ENCODE assay signal across 25 mouse cellular contexts in genomic region chr11:43712178-43712577, GRCm38 (mm10). TPM values are rescaled to one million over a fixed set of nuclear protein-coding genes. Genes with fewer than 3 reads are reported as not detected.
DNase-seq lines count a peak whose midpoint lies in the region; ATAC-seq lines count a peak whose summit lies in the region.
"Had no signal": no experiment of that assay in that cellular context is flagged by ENCODE, and none has a peak within 500 bp of the region (broad histone marks: within the 10 kb centered on the region; RNA-seq: fewer than 3 reads in every experiment).

No protein-coding gene starts in this region.

- no peak overlapping the region for H3K4me2 ChIP-seq in intestine, embryonic 14.5 days (ENCODE audit: low read length)
- no peak overlapping the region for H3K4me2 ChIP-seq in intestine, embryonic 15.5 days (replicated peaks)
- H3K4me2 ChIP-seq: heart, embryonic 13.5 days; limb, embryonic 12.5 days; liver, embryonic 11.5 days; midbrain, embryonic 15.5 days; neural tube, embryonic 12.5 days had no signal

- H3K27me3 ChIP-seq in intestine, embryonic 14.5 days (replicated peaks; ENCODE audit: control insufficient read depth, insufficient read depth, low read length): no peaks in the 10 kb centered on the region
- no peaks in the 10 kb centered on the region for H3K27me3 ChIP-seq in intestine, embryonic 15.5 days (replicated peaks)
- H3K27me3 ChIP-seq: CH12.LX; heart, embryonic 13.5 days; limb, embryonic 12.5 days; midbrain, embryonic 15.5 days; neural tube, embryonic 12.5 days had no signal

- H3K4me3 ChIP-seq in intestine, embryonic 14.5 days (ENCODE audit: low read depth, low read length): no peak overlapping the region
- no peak overlapping the region for H3K4me3 ChIP-seq in intestine, embryonic 15.5 days (replicated peaks)
- H3K4me3 ChIP-seq: gastrocnemius, adult 2 months; heart, embryonic 13.5 days; limb, embryonic 12.5 days; midbrain, embryonic 15.5 days; neural tube, embryonic 12.5 days had no signal

- no peak overlapping the region for H3K9ac ChIP-seq in intestine, embryonic 14.5 days (ENCODE audit: low read length)
- no peak overlapping the region for H3K9ac ChIP-seq in intestine, embryonic 15.5 days
- H3K9ac ChIP-seq: heart, embryonic 13.5 days; limb, embryonic 12.5 days; liver, postnatal 0 days; midbrain, embryonic 15.5 days; neural tube, embryonic 12.5 days had no signal

- no peak overlapping the region for H3K27ac ChIP-seq in intestine, embryonic 14.5 days (ENCODE audit: low read depth)
- H3K27ac ChIP-seq in intestine, embryonic 15.5 days: no peak overlapping the region
- H3K27ac ChIP-seq: gastrocnemius, adult 2 months; heart, embryonic 13.5 days; limb, embryonic 12.5 days; macrophage; midbrain, embryonic 15.5 days; neural tube, embryonic 12.5 days had no signal

- H3K9me3 ChIP-seq in intestine, embryonic 14.5 days (ENCODE audit: control insufficient read depth, low read length): no peaks in the 10 kb centered on the region
- no peaks in the 10 kb centered on the region for H3K9me3 ChIP-seq in intestine, embryonic 15.5 days
- H3K9me3 ChIP-seq: G1E; heart, embryonic 13.5 days; limb, embryonic 12.5 days; midbrain, embryonic 15.5 days; neural tube, embryonic 12.5 days had no signal

- WGBS in intestine, embryonic 14.5 days: 93% methylated on average over 4 of the region's 4 CpGs
- 90% methylated on average over 4 of the region's 4 CpGs for WGBS in intestine, embryonic 15.5 days

- H3K36me3 ChIP-seq in intestine, embryonic 14.5 days (ENCODE audit: control insufficient read depth, insufficient read depth, low read length): peaks cover 27% of the 10 kb centered on the region
- peaks cover 2% of the 10 kb centered on the region; the same call in 1 of the 2 replicates for H3K36me3 ChIP-seq in intestine, embryonic 15.5 days
- H3K36me3 ChIP-seq: midbrain, embryonic 15.5 days had no signal

- ATAC-seq in intestine, embryonic 14.5 days (replicated peaks; ENCODE audit: low FRiP score, low TSS enrichment, low read depth): no peak
- no peak for ATAC-seq in intestine, embryonic 15.5 days
- ATAC-seq: liver, postnatal 0 days; lung, postnatal 0 days; midbrain, embryonic 15.5 days had no signal

- no peaks in the 10 kb centered on the region for H3K4me1 ChIP-seq in intestine, embryonic 14.5 days (replicated peaks; ENCODE audit: control insufficient read depth, insufficient read depth, low read length)
- no peaks in the 10 kb centered on the region for H3K4me1 ChIP-seq in intestine, embryonic 15.5 days (replicated peaks)
- H3K4me1 ChIP-seq: limb, embryonic 12.5 days; midbrain, embryonic 15.5 days; neural tube, embryonic 12.5 days had no signal

- peak; percentile 20 for DNase-seq in intestine, embryonic 14.5 days (ENCODE audit: low spot score)
- DNase-seq in brain, adult 2 months (ENCODE audit: low read depth, low spot score): peak; percentile 90
- peak; percentile 71 for DNase-seq in cerebellum, adult 11-12 months
- DNase-seq in cerebellum, postnatal 10 days: peak; percentile 36 to 53
- DNase-seq in thymus, postnatal 36 days: no peak
- no peak for DNase-seq in kidney, adult 18-20 months
- DNase-seq: adrenal gland, adult 2 months; B cell, adult 2 months; gastrocnemius, adult 2 months; heart, adult 18-20 months; heart, postnatal 14 days; kidney, adult 9 months; kidney, postnatal 25 days; liver, postnatal 0 days; thymus, postnatal 25 days had no signal

RNA-seq across cellular contexts. Expression of gene Pwwp2a, which starts 30.4 kb away (rescaled TPM):
- 36.1 and 39.1 TPM in 2 replicates for polyA plus RNA-seq in intestine, embryonic 14.5 days (2014; fragmentation: Nextera tagmentation; extraction: Ambion mirVana)
- polyA plus RNA-seq in intestine, embryonic 15.5 days (2015; fragmentation: Nextera tagmentation; extraction: Ambion mirVana): 20.2 and 22.0 TPM in 2 replicates

RNA-seq across cellular contexts. Expression of gene Ttc1, which starts 35.6 kb away (rescaled TPM):
- 58.2 and 66.3 TPM in 2 replicates for polyA plus RNA-seq in intestine, embryonic 14.5 days (2014; fragmentation: Nextera tagmentation; extraction: Ambion mirVana)
- polyA plus RNA-seq in intestine, embryonic 15.5 days (2015; fragmentation: Nextera tagmentation; extraction: Ambion mirVana): 56.6 and 62.6 TPM in 2 replicates

Comparison
In these comparisons a context has a peak if more than half of its experiments do, and no peak if none do; other contexts are left out.
1. DNase-seq: peak in intestine, embryonic 14.5 days (single experiment), brain, adult 2 months (single experiment), cerebellum, adult 11-12 months (single experiment) and cerebellum, postnatal 10 days (2 of 2); none in thymus, postnatal 36 days (0 of 2) and kidney, adult 18-20 months (single experiment).